In genomic region chr11:117658974-117659373, GRCm38 (mm10) we compare ENCODE assay signal across 7 mouse cellular contexts. TPM values are rescaled to one million over a fixed set of nuclear protein-coding genes. Genes with fewer than 3 reads are reported as not detected.
A peak's percentile ranks its signal among the peaks of the same experiment; 100 is the strongest.
DNase-seq lines count a peak whose midpoint lies in the region; ATAC-seq lines count a peak whose summit lies in the region.

No protein-coding gene starts in this region.

- no peak for DNase-seq in hindbrain, embryonic 10.5 days (ENCODE audit: low spot score)
- peak; percentile 77 for DNase-seq in NIH3T3 (ENCODE audit: low read depth)
- peak; percentile 21 for DNase-seq in lung, postnatal 14 days
- no peak for DNase-seq in urinary bladder, adult 18-20 months (ENCODE audit: low spot score in 2 of 2)
- DNase-seq in embryo, embryonic 9.5 days (ENCODE audit: extremely low spot score), result no peak

- no peak overlapping the region for H3K4me3 ChIP-seq in hindbrain, embryonic 12.5 days
- H3K4me3 ChIP-seq in hindbrain, embryonic 10.5 days, result no peak overlapping the region
- H3K4me3 ChIP-seq in embryonic facial prominence, embryonic 13.5 days, result no peak overlapping the region

- H3K9me3 ChIP-seq in hindbrain, embryonic 12.5 days (replicated peaks), result no peaks in the 10 kb centered on the region
- no peaks in the 10 kb centered on the region for H3K9me3 ChIP-seq in hindbrain, embryonic 10.5 days
- no peaks in the 10 kb centered on the region for H3K9me3 ChIP-seq in embryonic facial prominence, embryonic 13.5 days

- H3K4me1 ChIP-seq in hindbrain, embryonic 12.5 days, result peaks cover 41% of the 10 kb centered on the region
- peaks cover 40% of the 10 kb centered on the region for H3K4me1 ChIP-seq in hindbrain, embryonic 10.5 days (replicated peaks)
- peaks cover 38% of the 10 kb centered on the region for H3K4me1 ChIP-seq in embryonic facial prominence, embryonic 13.5 days

- H3K4me2 ChIP-seq in hindbrain, embryonic 12.5 days (replicated peaks), result peak overlapping the region; percentile 31
- H3K4me2 ChIP-seq in embryonic facial prominence, embryonic 13.5 days, result peak overlapping the region; percentile 16

- WGBS in hindbrain, embryonic 12.5 days, result 67% methylated on average over 4 of the region's 4 CpGs
- WGBS in hindbrain, embryonic 10.5 days, result 67% methylated on average over 4 of the region's 4 CpGs
- 31% methylated on average over 4 of the region's 4 CpGs for WGBS in embryonic facial prominence, embryonic 13.5 days

- 0 out of 2 replicates have a peak overlapping the region, but pooled peaks have one; percentile 4 for H3K9ac ChIP-seq in hindbrain, embryonic 12.5 days
- H3K9ac ChIP-seq in embryonic facial prominence, embryonic 13.5 days, result no peak overlapping the region

- no peaks in the 10 kb centered on the region for H3K36me3 ChIP-seq in hindbrain, embryonic 12.5 days
- H3K36me3 ChIP-seq in hindbrain, embryonic 10.5 days, result no peaks in the 10 kb centered on the region
- H3K36me3 ChIP-seq in embryonic facial prominence, embryonic 13.5 days, result no peaks in the 10 kb centered on the region

- no peak for ATAC-seq in hindbrain, embryonic 12.5 days (ENCODE audit: low FRiP score)
- ATAC-seq in embryonic facial prominence, embryonic 13.5 days (ENCODE audit: insufficient number of reproducible peaks, insufficient read depth, low FRiP score, low TSS enrichment, low read depth), result no peak

- peak overlapping the region; percentile 40 for H3K27ac ChIP-seq in hindbrain, embryonic 12.5 days
- no peak overlapping the region for H3K27ac ChIP-seq in hindbrain, embryonic 10.5 days
- peak overlapping the region; percentile 52 for H3K27ac ChIP-seq in embryonic facial prominence, embryonic 13.5 days

- H3K27me3 ChIP-seq in hindbrain, embryonic 12.5 days, result no peaks in the 10 kb centered on the region
- no peaks in the 10 kb centered on the region for H3K27me3 ChIP-seq in hindbrain, embryonic 10.5 days (ENCODE audit: insufficient read depth, poor library complexity, severe bottlenecking)
- H3K27me3 ChIP-seq in embryonic facial prominence, embryonic 13.5 days, result no peaks in the 10 kb centered on the region

RNA-seq across cellular contexts. Expression of gene Tnrc6c, which starts 4.9 kb away (rescaled TPM):
- polyA plus RNA-seq in hindbrain, embryonic 12.5 days (2016; fragmentation: Nextera tagmentation; extraction: Ambion mirVana), result 26.3 and 28.3 TPM in 2 replicates
- polyA plus RNA-seq in hindbrain, embryonic 10.5 days (2016; fragmentation: Nextera tagmentation; extraction: Ambion mirVana), result 11.1 and 14.4 TPM in 2 replicates
- polyA plus RNA-seq in embryonic facial prominence, embryonic 13.5 days (2015; fragmentation: Nextera tagmentation; extraction: Ambion mirVana), result 18.4 and 22.5 TPM in 2 replicates

Comparison
In these comparisons a context has a peak if more than half of its experiments do, and no peak if none do; other contexts are left out.
1. DNase-seq: peak in NIH3T3 (single experiment) and lung, postnatal 14 days (single experiment); none in hindbrain, embryonic 10.5 days (single experiment), urinary bladder, adult 18-20 months (0 of 2) and embryo, embryonic 9.5 days (single experiment).